Mouse (Mus musculus) thymus, adult 2 months (tissue): ENCODE results near the gene Ccdc181.

Experiments used
- CTCF ChIP-seq: fragments of 200-500 bp; IDR thresholded peaks from 2 replicates; pipeline ENCODE4 v1.5.1; 2012; ENCODE audit warnings: mild to moderate bottlenecking, control low read depth, low read length, moderate library complexity, borderline replicate concordance; ENCODE audit not compliant: control insufficient read depth, poor library complexity, insufficient read depth; ENCODE audit errors: extremely low read depth
- POLR2A ChIP-seq: fragments of 200-500 bp; IDR thresholded peaks from 2 replicates; pipeline ENCODE4 v1.6.1; 2012; ENCODE audit warnings: mild to moderate bottlenecking, low read length, control low read depth, moderate library complexity; ENCODE audit not compliant: control insufficient read depth, poor library complexity, insufficient read depth; ENCODE audit errors: extremely low read depth

- no peak for TF ChIP-seq CTCF
- peak; percentile 50; the same call in 1 of the 2 replicates for TF ChIP-seq POLR2A
These were observed 31.9 kb downstream of the Ccdc181 start, which contains the start of gene Blzf1 for GRCm38 (mm10) chr1:164307124-164307751.
